Mouse (Mus musculus) lung, embryonic 14.5 days (tissue): Measurements from ENCODE around the gene Srl. TPM values are rescaled to one million over a fixed set of nuclear protein-coding genes. Genes with fewer than 3 reads are reported as not detected.

ENCODE experiments used
- ATAC-seq: fragments of 200-750 bp; cut with Nextera tagmentation; 2 replicates; pipeline ENCODE4 v1.8.0; 2017; ENCODE audit warnings: mild to moderate bottlenecking, moderate TSS enrichment, moderate library complexity; ENCODE audit not compliant: insufficient read depth
- DNase-seq: peaks from one replicate; pipeline ENCODE4 v3.0.0-alpha.2; 2015
- H3K27ac ChIP-seq: fragments of 300-500 bp; sonication (generic); 2 replicates; pipeline ENCODE4 v1.5.1; 2014; ENCODE audit warnings: low read depth, mild to moderate bottlenecking, moderate library complexity
- H3K27me3 ChIP-seq: fragments of 300-500 bp; sonication (generic); 2 replicates; pipeline ENCODE4 v1.6.1; 2014; ENCODE audit warnings: low read length, control low read depth; ENCODE audit not compliant: insufficient read depth
- H3K36me3 ChIP-seq: fragments of 300-500 bp; sonication (generic); 2 replicates; pipeline ENCODE4 v1.6.1; 2014; ENCODE audit warnings: control low read depth; ENCODE audit not compliant: insufficient read depth
- H3K4me1 ChIP-seq: fragments of 300-500 bp; sonication (generic); 2 replicates; pipeline ENCODE4 v1.6.1; 2014; ENCODE audit warnings: antibody characterized with exemption, control low read depth; ENCODE audit not compliant: insufficient read depth
- H3K4me2 ChIP-seq: fragments of 300-500 bp; sonication (generic); 2 replicates; pipeline ENCODE4 v1.6.1; 2014; ENCODE audit warnings: mild to moderate bottlenecking
- H3K4me3 ChIP-seq: fragments of 300-500 bp; sonication (generic); 2 replicates; pipeline ENCODE4 v1.5.1; 2014; ENCODE audit warnings: low read depth, low read length
- H3K9ac ChIP-seq: fragments of 300-500 bp; sonication (generic); 2 replicates; pipeline ENCODE4 v1.6.1; 2014
- H3K9me3 ChIP-seq: fragments of 300-500 bp; sonication (generic); 2 replicates; pipeline ENCODE4 v1.6.1; 2016; ENCODE audit warnings: low read depth, low read length, control low read depth
- CTCF ChIP-seq: IDR thresholded peaks from 2 replicates; pipeline ENCODE4 v1.5.1; 2016; ENCODE audit warnings: antibody characterized with exemption, low read depth
- WGBS: fragments of 180-500 bp; shearing (Covaris S2); extraction: QIAGEN DNeasy Blood & Tissue Kit; methylation state at CpG from one replicate; pipeline ENCODE4 v1.1.7; 2014; 5-methylcytosine and 5-hydroxymethylcytosine counted together
- polyA plus RNA-seq: library from polyadenylated mRNA; unstranded; fragments of >200 nt; fragmentation: Nextera tagmentation; extraction: Ambion mirVana; gene quantifications from 2 replicates; pipeline ENCODE4 v1.2.1, GENCODE M21; 2014

The Srl gene
- polyA plus RNA-seq, 1 experiment from 2014 or later, result 20.7 TPM

DNA sequence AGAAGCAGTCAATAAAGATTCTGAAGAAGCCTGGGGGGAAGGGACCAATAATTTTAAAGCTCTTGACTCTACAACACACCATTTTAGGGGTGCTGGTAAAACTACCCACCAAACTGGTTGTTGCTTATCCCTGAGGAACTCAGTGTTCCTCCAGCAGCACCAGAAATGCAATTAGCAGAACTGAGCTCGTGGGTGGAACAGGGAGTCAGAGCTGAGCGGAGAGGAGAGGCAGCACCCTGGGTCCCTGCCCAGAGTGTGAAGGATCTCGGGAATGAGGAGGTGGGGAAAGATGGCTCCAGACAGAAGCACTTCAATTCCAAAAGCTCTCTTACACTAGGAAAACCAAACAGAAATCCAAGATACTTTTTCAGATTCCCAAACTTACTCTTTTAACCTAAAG is 68.9 kb downstream of the Srl start:
- no peak for ATAC-seq
- WGBS, result 47% methylated on average over 3 of the region's 3 CpGs

DNA sequence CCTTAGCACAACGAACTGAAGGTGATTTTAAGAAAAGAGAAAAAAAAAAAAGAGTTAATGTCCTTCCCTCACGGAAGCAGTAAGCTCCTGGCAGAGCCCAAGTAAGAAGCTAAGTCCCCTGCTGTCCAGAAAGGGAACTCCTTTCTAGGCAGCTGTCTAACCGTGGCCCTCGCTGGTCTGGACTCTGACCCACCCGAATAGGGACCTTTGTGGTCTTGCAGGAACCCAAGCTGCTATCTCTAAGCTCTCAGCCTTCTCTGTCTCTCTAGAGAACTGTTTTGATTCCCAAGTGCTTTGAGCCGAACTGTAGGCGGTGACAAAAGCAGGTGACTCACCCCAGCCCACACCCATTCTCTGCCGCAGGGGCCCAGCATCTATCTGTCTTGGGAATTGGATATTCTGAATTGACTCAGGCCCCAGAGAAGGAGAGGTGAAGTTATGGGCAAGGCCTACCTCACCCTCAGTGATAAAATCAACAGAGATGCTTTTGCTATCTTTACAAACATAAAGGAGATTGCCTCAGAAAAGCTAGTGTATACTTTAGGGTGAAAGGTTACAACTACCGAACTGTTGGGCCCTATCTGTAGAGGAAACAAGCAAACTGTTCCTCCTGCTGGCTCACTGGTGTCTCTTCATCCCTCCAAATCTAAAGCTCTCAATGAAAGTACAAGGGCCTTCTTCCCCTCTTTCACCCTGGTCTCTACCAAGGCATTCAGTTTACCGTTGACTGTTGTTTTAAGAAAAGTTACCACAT is 71.8 kb downstream of the Srl start:
- no peak for ATAC-seq
- WGBS, result 57% methylated on average over 10 of the region's 10 CpGs
- no peaks in the 10 kb centered on the region for H3K27me3 ChIP-seq
- TF ChIP-seq CTCF, result no peak
- no peak overlapping the region for H3K4me2 ChIP-seq
- DNase-seq, result no peak
- H3K36me3 ChIP-seq, result no peaks in the 10 kb centered on the region
- H3K9ac ChIP-seq, result no peak overlapping the region
- H3K27ac ChIP-seq, result no peak overlapping the region
- peaks cover 3% of the 10 kb centered on the region; the same call in 1 of the 2 replicates for H3K4me1 ChIP-seq
- no peak overlapping the region for H3K4me3 ChIP-seq
- H3K9me3 ChIP-seq, result no peaks in the 10 kb centered on the region

More for the DNA sequence above, 68.9 kb downstream of the Srl start:
- no peak overlapping the region for H3K27ac ChIP-seq
- no peak overlapping the region for H3K4me2 ChIP-seq
- peaks cover 3% of the 10 kb centered on the region; the same call in 1 of the 2 replicates for H3K4me1 ChIP-seq
- TF ChIP-seq CTCF, result no peak
- no peaks in the 10 kb centered on the region for H3K27me3 ChIP-seq
- H3K36me3 ChIP-seq, result no peaks in the 10 kb centered on the region
- H3K9ac ChIP-seq, result no peak overlapping the region
- H3K9me3 ChIP-seq, result no peaks in the 10 kb centered on the region
- DNase-seq, result no peak
- no peak overlapping the region for H3K4me3 ChIP-seq

DNA sequence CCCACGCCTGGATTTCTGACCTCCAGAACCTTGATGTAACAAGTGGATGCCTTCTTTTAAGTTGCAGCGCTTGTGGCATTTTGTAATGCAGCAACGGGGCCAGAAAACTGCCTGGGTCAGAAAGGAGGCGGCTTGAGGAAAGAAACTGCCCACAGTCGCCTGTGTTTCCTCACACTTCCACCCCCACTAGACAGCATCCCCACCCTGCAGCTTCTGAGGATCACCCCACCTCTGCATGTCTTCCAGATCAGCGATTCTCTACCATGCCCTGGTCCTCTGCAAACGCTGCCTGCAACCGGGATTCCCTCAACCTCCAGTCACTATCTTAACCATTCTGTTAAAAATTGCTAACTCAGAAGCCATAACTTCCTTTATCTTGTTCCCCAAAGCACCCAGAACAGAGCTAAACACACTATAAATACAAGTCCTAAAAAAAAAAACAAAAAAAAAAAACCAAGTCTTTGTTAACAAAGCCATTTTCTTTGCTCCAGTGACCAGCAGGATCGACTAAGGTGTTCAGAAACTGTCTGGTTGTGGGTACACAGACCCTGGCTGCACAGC is 77.0 kb downstream of the Srl start:
- Histone ChIP-seq H3K36me3 (no peaks in the 10 kb centered on the region), H3K9me3 (no peaks in the 10 kb centered on the region), H3K27ac (no peak overlapping the region), H3K4me1 (no peaks in the 10 kb centered on the region), H3K9ac (no peak overlapping the region), H3K27me3 (no peaks in the 10 kb centered on the region), H3K4me2 (no peak overlapping the region), H3K4me3 (no peak overlapping the region)
- WGBS, result 59% methylated on average over 9 of the region's 9 CpGs
- ATAC-seq, result no peak
- no peak for DNase-seq
- no peak for TF ChIP-seq CTCF

DNA sequence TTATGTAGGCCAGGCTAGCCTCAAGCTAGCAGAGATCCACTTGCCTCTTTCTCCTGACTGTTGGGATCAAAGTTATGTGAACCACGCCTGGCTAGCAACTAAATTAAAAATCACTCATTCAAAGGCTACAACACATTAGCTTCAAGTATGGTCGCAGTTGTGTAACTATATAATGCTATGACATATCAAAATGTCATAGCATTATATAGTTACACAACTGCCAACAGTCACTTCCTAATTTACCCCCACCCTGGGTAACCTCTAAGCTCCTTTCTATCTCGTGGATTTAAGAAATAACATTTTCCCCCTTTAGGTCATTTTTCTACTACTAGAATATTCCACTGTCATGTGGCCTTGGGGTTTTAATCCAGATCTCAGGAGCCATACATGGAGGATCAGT is 83.7 kb downstream of the Srl start:
- no peak overlapping the region for H3K4me2 ChIP-seq
- H3K27ac ChIP-seq, result no peak overlapping the region
- no peak overlapping the region for H3K9ac ChIP-seq
- 65% methylated on average over 3 of the region's 3 CpGs for WGBS
- no peak for DNase-seq
- H3K4me3 ChIP-seq, result no peak overlapping the region
- no peak for TF ChIP-seq CTCF
- ATAC-seq, result no peak
- no peaks in the 10 kb centered on the region for H3K27me3 ChIP-seq
- no peaks in the 10 kb centered on the region for H3K9me3 ChIP-seq
- H3K36me3 ChIP-seq, result no peaks in the 10 kb centered on the region
- H3K4me1 ChIP-seq, result no peaks in the 10 kb centered on the region

DNA sequence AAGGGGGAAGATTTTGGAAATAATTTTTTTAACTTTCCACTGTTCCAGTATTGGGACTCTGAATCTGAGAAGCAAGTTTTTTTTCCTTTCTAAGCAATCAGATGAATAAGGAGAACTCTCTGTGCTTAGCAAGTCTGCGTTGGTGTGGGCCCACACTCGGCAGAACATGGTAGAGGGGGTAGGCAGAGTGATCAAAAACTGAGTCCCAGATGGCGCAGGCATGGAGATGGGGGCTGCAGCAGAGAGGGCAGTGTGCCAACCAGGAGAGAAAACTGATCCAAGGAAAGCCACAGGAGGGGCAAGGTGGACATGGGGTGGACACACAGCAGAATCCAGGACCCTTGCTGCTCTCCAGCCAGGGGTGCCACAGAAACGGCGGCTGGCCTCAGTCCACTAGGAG is 85.2 kb downstream of the Srl start:
- 81% methylated on average over 5 of the region's 5 CpGs for WGBS
- TF ChIP-seq CTCF, result no peak
- Histone ChIP-seq H3K4me2 (no peak overlapping the region), H3K4me3 (no peak overlapping the region), H3K9ac (no peak overlapping the region), H3K27me3 (no peaks in the 10 kb centered on the region), H3K27ac (no peak overlapping the region), H3K36me3 (no peaks in the 10 kb centered on the region), H3K9me3 (no peaks in the 10 kb centered on the region), H3K4me1 (no peaks in the 10 kb centered on the region)
- ATAC-seq (no peak), DNase-seq (no peak)

DNA sequence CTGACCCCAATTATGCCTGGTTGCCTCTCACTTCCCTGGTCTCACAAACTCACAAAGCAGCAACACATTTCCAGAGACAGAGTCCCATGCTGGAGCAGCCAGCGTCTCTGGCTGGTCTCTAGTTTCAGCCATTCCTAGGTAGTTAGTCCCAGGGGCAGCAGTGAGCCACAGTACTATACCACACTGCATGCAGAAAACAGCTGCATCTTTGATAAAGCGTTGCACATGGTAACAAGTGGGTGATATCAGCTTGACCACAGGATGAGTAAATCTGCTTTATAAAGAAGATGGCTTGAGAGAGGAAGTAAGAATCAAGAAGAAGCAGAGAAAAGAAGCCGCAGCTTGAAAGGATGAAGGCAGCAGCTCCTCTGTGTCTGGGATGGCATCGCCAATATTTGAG is 85.9 kb downstream of the Srl start:
- Histone ChIP-seq H3K4me1 (no peaks in the 10 kb centered on the region), H3K9ac (no peak overlapping the region), H3K27ac (no peak overlapping the region), H3K4me3 (no peak overlapping the region), H3K4me2 (no peak overlapping the region), H3K27me3 (no peaks in the 10 kb centered on the region), H3K9me3 (no peaks in the 10 kb centered on the region), H3K36me3 (no peaks in the 10 kb centered on the region)
- TF ChIP-seq CTCF, result no peak
- ATAC-seq (no peak), DNase-seq (no peak)
- 79% methylated on average over 4 of the region's 4 CpGs for WGBS

DNA sequence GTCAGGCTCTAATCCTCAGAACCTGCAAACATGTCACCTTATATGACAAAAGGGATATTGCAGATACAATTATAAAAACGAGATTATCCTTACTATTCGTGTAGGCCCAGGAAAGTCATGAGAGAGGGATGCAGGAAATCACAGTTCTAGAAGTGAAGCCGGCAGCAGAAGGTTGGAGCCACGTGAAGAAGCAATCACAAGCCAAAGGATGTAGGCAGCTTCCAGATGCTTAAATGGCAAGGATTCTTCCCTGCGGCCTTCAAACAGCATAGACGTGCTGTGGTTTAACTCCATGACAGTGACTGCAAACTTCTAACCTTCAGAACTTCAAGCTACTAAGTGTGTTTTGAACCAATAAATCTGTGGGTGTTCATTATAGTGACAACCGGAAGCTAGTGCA is 87.1 kb downstream of the Srl start:
- no peaks in the 10 kb centered on the region for H3K4me1 ChIP-seq
- no peaks in the 10 kb centered on the region for H3K36me3 ChIP-seq
- no peak overlapping the region for H3K27ac ChIP-seq
- no peak overlapping the region for H3K9ac ChIP-seq
- TF ChIP-seq CTCF, result no peak
- DNase-seq (no peak), ATAC-seq (no peak)
- H3K4me2 ChIP-seq, result no peak overlapping the region
- 79% methylated on average over 7 of the region's 7 CpGs for WGBS
- H3K9me3 ChIP-seq, result no peaks in the 10 kb centered on the region
- H3K4me3 ChIP-seq, result no peak overlapping the region
- H3K27me3 ChIP-seq, result no peaks in the 10 kb centered on the region
